Mouse (Mus musculus) Muller cell, postnatal 12 days (primary cell): ENCODE measurements at regions not wholly inside any gene's neighbourhood (a gene's known extent, or its start where the extent isn't known, plus 50 kb on each side); places are given as distances from the start of the nearest gene placed in this dataset.
A peak's percentile ranks its signal among the peaks of the same experiment; 100 is the strongest.

Experiments used
- DNase-seq: peaks from one replicate; pipeline ENCODE4 v3.0.0-alpha.2; 2015; ENCODE audit errors: inconsistent ontology term

DNA sequence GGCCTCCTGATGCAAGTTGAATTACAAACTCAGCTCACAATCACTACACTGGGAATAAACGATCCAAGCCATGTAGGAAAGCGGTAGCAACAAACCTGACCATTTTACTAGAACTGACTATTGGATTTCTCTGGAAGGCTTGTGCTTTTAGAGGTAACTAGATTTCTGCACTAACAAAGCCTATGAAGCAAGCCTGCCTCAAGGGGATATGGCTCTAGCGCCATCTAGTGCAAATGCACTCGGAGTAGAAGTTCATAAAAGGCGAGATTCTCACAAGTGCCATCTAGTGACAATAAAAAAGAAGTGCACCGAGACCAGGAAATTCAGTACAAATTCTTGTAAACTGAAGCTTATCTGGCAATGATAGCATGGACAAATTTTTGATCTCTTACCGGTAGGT is 364.9 kb upstream of the Fmr1 start:
- DNase-seq = peak; percentile 51
